Mouse (Mus musculus) heart, embryonic 10.5 days (tissue): ENCODE measurements around the gene Gmcl1. TPM values are rescaled to one million over a fixed set of nuclear protein-coding genes. Genes with fewer than 3 reads are reported as not detected.

Experiments used
- DNase-seq: peaks from one replicate; pipeline ENCODE4 v3.0.0-alpha.2; 2017; ENCODE audit warnings: low spot score
- H3K27ac ChIP-seq: fragments of 300-500 bp; sonication (generic); 2 replicates; pipeline ENCODE4 v1.5.1; 2016; ENCODE audit warnings: mild to moderate bottlenecking
- H3K27me3 ChIP-seq: fragments of 300-500 bp; sonication (generic); 2 replicates; pipeline ENCODE4 v1.6.1; 2016; ENCODE audit warnings: mild to moderate bottlenecking; ENCODE audit not compliant: poor library complexity, insufficient read depth, severe bottlenecking
- H3K36me3 ChIP-seq: fragments of 300-500 bp; sonication (generic); 2 replicates; pipeline ENCODE4 v1.6.1; 2016; ENCODE audit warnings: mild to moderate bottlenecking, moderate library complexity
- H3K4me1 ChIP-seq: fragments of 300-500 bp; sonication (generic); 2 replicates; pipeline ENCODE4 v1.6.1; 2016; ENCODE audit warnings: mild to moderate bottlenecking
- H3K4me3 ChIP-seq: fragments of 300-500 bp; sonication (generic); 2 replicates; pipeline ENCODE4 v1.5.1; 2016; ENCODE audit warnings: mild to moderate bottlenecking, moderate library complexity
- H3K9me3 ChIP-seq: fragments of 300-500 bp; sonication (generic); 2 replicates; pipeline ENCODE4 v1.6.1; 2016; ENCODE audit warnings: mild to moderate bottlenecking, moderate library complexity
- WGBS: fragments of 180-500 bp; shearing (Covaris S2); methylation state at CpG from one replicate; pipeline ENCODE4 v1.1.7; 2016; 5-methylcytosine and 5-hydroxymethylcytosine counted together
- polyA plus RNA-seq: library from polyadenylated mRNA; unstranded; fragments of >200 nt; fragmentation: Nextera tagmentation; extraction: Ambion mirVana; gene quantifications from 2 replicates; pipeline ENCODE4 v1.2.1, GENCODE M21; 2016

Gene Gmcl1
- polyA plus RNA-seq, 1 experiment from 2014 or later: 26.3 TPM

- no peak for DNase-seq
- Histone ChIP-seq H3K27ac (no peak overlapping the region), H3K4me1 (0 out of 2 replicates have a peak, but pooled peaks cover 3% of the 10 kb centered on the region), H3K27me3 (no peaks in the 10 kb centered on the region), H3K36me3 (no peaks in the 10 kb centered on the region), H3K9me3 (no peaks in the 10 kb centered on the region), H3K4me3 (no peak overlapping the region)
- WGBS: 58% methylated on average over 3 of the region's 3 CpGs
These were observed 34.3 kb upstream of the Gmcl1 start for GRCm38 (mm10) chr6:86767465-86767864.

DNA sequence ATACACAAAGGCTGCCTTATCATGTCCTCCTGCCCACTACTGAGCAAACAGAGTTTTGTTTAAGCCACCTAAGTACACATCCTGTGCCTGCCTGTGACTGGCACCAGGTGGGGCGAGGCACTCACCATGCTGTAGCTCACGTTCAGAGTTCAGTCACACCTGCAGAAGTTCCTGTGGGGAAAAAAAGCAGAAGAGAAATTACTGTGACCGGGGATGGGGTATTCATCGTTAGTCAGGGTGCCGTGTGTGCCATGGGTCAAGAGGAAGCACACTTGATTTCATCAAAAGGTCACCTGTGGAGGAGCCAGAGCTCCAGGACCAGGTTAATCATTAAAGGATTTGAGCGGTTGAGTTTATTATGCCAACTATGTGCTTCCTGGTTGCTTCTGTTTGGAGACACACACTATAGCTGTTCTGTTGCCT is 32.5 kb upstream of the Gmcl1 start:
- H3K9me3 ChIP-seq: no peaks in the 10 kb centered on the region
- H3K4me3 ChIP-seq: no peak overlapping the region
- no peaks in the 10 kb centered on the region for H3K36me3 ChIP-seq
- DNase-seq: no peak
- H3K27ac ChIP-seq: no peak overlapping the region
- no peaks in the 10 kb centered on the region for H3K27me3 ChIP-seq
- 69% methylated on average over 6 of the region's 6 CpGs for WGBS
- 0 out of 2 replicates have a peak, but pooled peaks cover 3% of the 10 kb centered on the region for H3K4me1 ChIP-seq

- H3K4me3 ChIP-seq: no peak overlapping the region
- DNase-seq: no peak
- WGBS: 86% methylated on average over 10 of the region's 10 CpGs
- peaks cover 9% of the 10 kb centered on the region; the same call in 1 of the 2 replicates for H3K36me3 ChIP-seq
- H3K27ac ChIP-seq: no peak overlapping the region
- H3K4me1 ChIP-seq: no peaks in the 10 kb centered on the region
- H3K27me3 ChIP-seq: no peaks in the 10 kb centered on the region
- no peaks in the 10 kb centered on the region for H3K9me3 ChIP-seq
These were observed 21.1 kb upstream of the Gmcl1 start for GRCm38 (mm10) chr6:86754105-86754863.

- Histone ChIP-seq H3K27ac (no peak overlapping the region), H3K36me3 (peaks cover 9% of the 10 kb centered on the region; the same call in 1 of the 2 replicates), H3K27me3 (no peaks in the 10 kb centered on the region), H3K4me1 (no peaks in the 10 kb centered on the region), H3K9me3 (no peaks in the 10 kb centered on the region), H3K4me3 (no peak overlapping the region)
- no peak for DNase-seq
- 79% methylated on average over 5 of the region's 5 CpGs for WGBS
These were observed 19.8 kb upstream of the Gmcl1 start for GRCm38 (mm10) chr6:86752843-86753485.

DNA sequence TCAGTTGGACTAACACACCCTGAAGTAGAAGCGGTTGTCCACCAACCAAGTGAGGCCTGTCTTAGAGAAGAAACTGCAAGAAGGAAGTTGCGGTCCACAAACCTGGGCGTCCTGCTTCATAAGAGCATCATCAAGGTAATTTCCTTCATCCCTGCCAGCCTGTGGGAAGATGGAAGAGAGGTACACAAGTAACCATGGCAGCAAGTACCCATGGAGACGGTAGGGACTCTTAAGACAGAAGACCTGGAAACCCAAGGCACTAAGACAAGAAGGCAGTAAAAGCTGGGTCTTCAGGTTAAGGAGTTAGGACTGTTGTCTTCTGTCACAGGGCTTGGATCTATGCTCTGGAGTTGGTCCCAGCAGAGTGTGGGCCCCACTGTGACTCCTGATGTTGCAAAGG is 17.8 kb upstream of the Gmcl1 start:
- 87% methylated on average over 4 of the region's 4 CpGs for WGBS
- H3K27ac ChIP-seq: no peak overlapping the region

DNA sequence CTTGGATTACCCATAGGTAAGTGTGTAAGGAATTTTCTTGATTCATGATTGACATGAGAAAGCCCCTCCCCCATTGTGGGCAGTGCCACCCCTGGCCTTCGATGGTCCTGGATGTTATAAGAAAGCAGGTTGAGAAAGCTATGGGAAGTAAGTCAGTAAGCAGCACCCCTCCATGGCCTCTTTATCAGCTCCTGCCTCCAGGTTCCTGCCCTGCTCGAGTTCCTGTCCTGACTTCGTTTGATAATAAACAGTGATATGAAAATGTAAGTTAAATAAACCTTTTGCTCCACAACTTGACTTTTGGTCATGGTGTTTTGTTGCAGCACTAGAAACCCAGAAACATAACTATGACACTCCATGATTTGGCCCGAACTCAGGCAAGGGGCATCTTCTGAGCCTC is 16.6 kb upstream of the Gmcl1 start:
- H3K4me3 ChIP-seq: no peak overlapping the region
- no peaks in the 10 kb centered on the region for H3K27me3 ChIP-seq
- WGBS: 70% methylated on average over 4 of the region's 4 CpGs
- no peaks in the 10 kb centered on the region for H3K4me1 ChIP-seq
- peaks cover 7% of the 10 kb centered on the region; the same call in 1 of the 2 replicates for H3K36me3 ChIP-seq
- H3K9me3 ChIP-seq: no peaks in the 10 kb centered on the region
- H3K27ac ChIP-seq: no peak overlapping the region
- no peak for DNase-seq

More for the DNA sequence above, 17.8 kb upstream of the Gmcl1 start:
- H3K4me1 ChIP-seq: no peaks in the 10 kb centered on the region
- no peaks in the 10 kb centered on the region for H3K27me3 ChIP-seq
- H3K36me3 ChIP-seq: peaks cover 9% of the 10 kb centered on the region; the same call in 1 of the 2 replicates
- no peaks in the 10 kb centered on the region for H3K9me3 ChIP-seq
- DNase-seq: no peak
- no peak overlapping the region for H3K4me3 ChIP-seq

DNA sequence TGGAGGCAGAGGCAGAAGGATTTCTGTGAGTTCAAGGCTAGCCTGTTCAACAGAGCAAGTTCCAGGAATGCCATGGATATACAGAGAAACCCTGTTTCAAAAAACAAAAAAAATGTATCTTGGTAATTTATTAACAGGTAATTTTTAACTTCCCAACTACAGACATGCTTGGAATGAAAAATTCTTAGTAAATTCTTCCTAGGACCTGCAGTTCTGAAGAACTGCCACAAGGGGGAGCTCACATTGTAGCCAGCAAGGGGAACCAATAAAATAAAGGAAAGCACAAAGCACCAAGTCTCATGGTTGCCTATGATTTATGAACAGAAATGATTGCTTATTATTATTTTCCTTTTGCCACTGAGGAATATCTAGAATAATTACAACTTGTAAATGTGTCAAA is 14.0 kb upstream of the Gmcl1 start:
- no peaks in the 10 kb centered on the region for H3K27me3 ChIP-seq
- no peak for DNase-seq
- no peak overlapping the region for H3K4me3 ChIP-seq
- H3K36me3 ChIP-seq: no peaks in the 10 kb centered on the region
- H3K9me3 ChIP-seq: 0 out of 2 replicates have a peak, but pooled peaks cover 4% of the 10 kb centered on the region
- H3K4me1 ChIP-seq: no peaks in the 10 kb centered on the region
- no peak overlapping the region for H3K27ac ChIP-seq

DNA sequence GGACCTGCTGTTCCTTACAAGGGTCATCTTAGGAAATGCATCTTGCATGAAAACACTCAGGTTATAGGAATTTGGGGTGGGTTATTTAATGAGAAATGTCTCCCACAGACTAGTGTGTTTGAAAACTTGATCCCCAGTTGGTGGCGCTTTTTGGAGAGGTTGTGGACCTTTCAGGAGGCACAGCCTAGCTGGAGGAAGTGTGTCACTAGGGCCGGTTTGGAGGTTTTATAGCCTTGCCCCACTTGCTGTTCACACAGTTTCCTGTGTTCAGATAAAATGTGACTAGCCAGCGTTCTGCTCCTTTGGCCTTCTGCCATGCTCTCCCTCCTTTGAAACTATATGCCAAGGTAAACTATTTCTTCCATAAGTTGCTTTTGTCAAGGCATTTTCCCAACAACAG is 7.5 kb upstream of the Gmcl1 start:
- H3K27ac ChIP-seq: no peak overlapping the region
- DNase-seq: no peak
- H3K27me3 ChIP-seq: no peaks in the 10 kb centered on the region
- H3K9me3 ChIP-seq: 0 out of 2 replicates have a peak, but pooled peaks cover 4% of the 10 kb centered on the region
- H3K4me3 ChIP-seq: no peak overlapping the region
- peaks cover 4% of the 10 kb centered on the region; the same call in 1 of the 2 replicates for H3K4me1 ChIP-seq
- 30% methylated on average over 3 of the region's 3 CpGs for WGBS
- 0 out of 2 replicates have a peak, but pooled peaks cover 2% of the 10 kb centered on the region for H3K36me3 ChIP-seq

- WGBS: 33% methylated on average over 6 of the region's 6 CpGs
- no peaks in the 10 kb centered on the region for H3K27me3 ChIP-seq
- 0 out of 2 replicates have a peak, but pooled peaks cover 2% of the 10 kb centered on the region for H3K36me3 ChIP-seq
- peak; percentile 5 for DNase-seq
- H3K27ac ChIP-seq: no peak overlapping the region
- no peak overlapping the region for H3K4me3 ChIP-seq
- peaks cover 18% of the 10 kb centered on the region for H3K4me1 ChIP-seq
- no peaks in the 10 kb centered on the region for H3K9me3 ChIP-seq
These were observed 3.6 kb upstream of the Gmcl1 start for GRCm38 (mm10) chr6:86736830-86737229.

GRCm38 (mm10) chr6:86736313-86736712 is 3.1 kb upstream of the Gmcl1 start:
- peak; percentile 58 for DNase-seq
- 79% methylated on average over 4 of the region's 4 CpGs for WGBS
- H3K36me3 ChIP-seq: 0 out of 2 replicates have a peak, but pooled peaks cover 2% of the 10 kb centered on the region
- no peak overlapping the region for H3K4me3 ChIP-seq
- H3K9me3 ChIP-seq: no peaks in the 10 kb centered on the region
- no peaks in the 10 kb centered on the region for H3K27me3 ChIP-seq
- H3K27ac ChIP-seq: no peak overlapping the region
- peaks cover 21% of the 10 kb centered on the region for H3K4me1 ChIP-seq

DNA sequence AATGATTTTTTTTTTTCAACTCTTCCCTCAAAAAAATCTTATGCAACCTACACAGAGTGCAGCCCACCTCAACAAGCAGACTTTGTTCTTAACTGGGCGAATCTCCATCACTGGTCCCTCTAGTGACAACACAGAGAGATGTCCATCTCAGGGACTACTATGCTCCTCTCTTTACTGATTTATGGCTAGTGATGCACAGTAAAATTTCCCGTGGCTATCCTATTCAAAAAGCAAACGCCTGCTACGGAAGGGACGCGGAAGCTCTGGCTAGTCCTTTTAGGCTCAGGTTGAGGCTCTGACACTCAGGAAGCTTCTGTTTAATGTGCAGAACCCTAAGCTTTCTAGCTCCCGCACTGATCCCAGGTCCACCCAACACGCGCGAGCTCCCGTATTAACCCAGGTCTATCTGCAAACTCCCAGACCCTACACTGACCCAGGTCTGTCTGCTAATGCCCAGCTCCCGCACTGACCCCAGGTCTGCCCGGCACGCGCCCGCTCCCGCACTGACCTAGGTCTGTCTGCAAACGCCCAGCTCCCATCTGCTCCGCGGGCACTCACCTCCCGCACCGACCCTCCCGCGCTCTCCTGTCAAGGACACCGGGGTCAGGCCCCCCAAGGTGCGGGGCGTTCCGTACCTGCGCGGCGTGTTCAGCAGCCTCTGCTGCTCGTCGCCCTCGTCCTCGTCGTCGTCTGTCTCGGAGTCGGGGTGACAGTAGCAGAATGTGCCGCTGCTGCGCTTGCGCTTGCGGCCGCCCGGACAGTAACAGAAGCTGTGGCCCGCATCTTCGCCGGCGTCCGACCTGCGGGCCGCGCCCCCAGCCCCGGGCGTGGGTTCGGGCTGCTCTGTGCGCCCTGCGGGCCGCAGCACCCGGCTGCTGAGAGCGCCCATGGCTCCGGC is 658 bp downstream of the Gmcl1 start:
- H3K9me3 ChIP-seq: no peaks in the 10 kb centered on the region
- peaks cover 4% of the 10 kb centered on the region for H3K36me3 ChIP-seq
- WGBS: under 1% methylated on average over 60 of the region's 62 CpGs
- H3K27me3 ChIP-seq: no peaks in the 10 kb centered on the region
- H3K4me3 ChIP-seq: peak overlapping the region; percentile 91
- H3K27ac ChIP-seq: peak overlapping the region; percentile 94
- DNase-seq: peak; percentile 79
- H3K4me1 ChIP-seq: peaks cover 22% of the 10 kb centered on the region

DNA sequence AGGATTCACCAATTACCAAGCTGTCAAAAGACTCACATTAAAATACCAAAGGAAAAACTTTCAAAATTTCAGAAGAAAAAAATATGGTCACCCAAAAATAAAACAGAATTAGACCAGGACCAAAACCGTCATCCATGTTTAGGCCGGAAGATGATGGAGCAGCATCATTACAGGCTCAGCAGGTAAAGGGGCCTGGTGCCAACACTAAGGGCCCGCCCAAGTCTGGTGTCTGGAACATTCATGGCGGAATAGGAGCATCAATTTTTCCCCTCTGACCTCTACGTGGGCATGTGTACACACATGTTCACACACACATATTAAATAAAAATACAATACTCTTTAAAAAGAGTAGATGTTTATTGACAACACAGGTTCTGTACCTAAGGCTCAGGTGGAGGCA is 4.5 kb downstream of the Gmcl1 start:
- no peak overlapping the region for H3K4me3 ChIP-seq
- H3K27me3 ChIP-seq: no peaks in the 10 kb centered on the region
- DNase-seq: no peak
- WGBS: 87% methylated on average over 5 of the region's 5 CpGs
- peaks cover 8% of the 10 kb centered on the region for H3K36me3 ChIP-seq
- no peak overlapping the region for H3K27ac ChIP-seq
- H3K9me3 ChIP-seq: no peaks in the 10 kb centered on the region
- peaks cover 12% of the 10 kb centered on the region for H3K4me1 ChIP-seq
